8 mouse cellular contexts compared by ENCODE assay signal in the genomic region with DNA sequence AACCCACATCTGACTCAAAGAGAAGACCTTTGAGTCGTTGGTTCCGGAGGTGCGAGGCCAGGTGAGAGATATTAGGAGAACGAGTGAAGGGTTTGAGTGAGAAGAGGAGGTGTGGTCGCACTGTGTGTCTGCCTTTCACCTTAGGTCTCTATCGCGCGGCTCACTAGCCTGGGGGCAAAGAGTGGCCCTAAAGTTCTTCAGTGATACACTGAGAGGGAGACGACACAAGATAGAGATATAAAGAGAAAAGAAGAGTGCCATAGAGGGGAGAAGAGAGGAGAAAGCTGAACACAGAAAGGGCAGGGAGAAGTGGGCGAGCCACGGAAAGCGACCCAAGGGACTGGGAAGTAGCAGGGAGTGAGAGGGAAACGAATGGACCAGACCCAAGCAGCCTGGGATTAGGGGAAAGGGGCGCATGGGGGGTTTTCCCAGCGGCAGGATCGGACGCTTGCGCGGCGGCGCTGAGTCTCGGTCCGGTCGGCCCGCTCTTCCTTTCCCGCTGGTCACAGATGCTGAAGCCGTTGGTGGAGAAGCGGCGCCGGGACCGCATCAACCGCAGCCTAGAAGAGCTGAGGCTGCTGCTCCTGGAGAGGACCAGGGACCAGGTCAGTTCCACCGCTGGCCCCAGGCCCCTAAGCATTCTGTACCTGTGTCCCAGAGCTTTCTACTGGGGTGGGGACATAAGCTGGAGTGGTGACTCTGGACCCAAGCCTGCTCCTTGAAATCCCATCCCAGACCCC. TPM values are rescaled to one million over a fixed set of nuclear protein-coding genes. Genes with fewer than 3 reads are reported as not detected.
DNase-seq lines count a peak whose midpoint lies in the region; ATAC-seq and TF ChIP-seq lines count a peak whose summit lies in the region.

No protein-coding gene starts in this region.

- H3K9me3 ChIP-seq in forebrain, embryonic 14.5 days (replicated peaks; ENCODE audit: control insufficient read depth, low read length): no peaks in the 10 kb centered on the region
- H3K9me3 ChIP-seq in kidney, postnatal 0 days (replicated peaks; ENCODE audit: low read length): no peaks in the 10 kb centered on the region
- no peaks in the 10 kb centered on the region for H3K9me3 ChIP-seq in midbrain, embryonic 15.5 days

- ATAC-seq in forebrain, embryonic 14.5 days: no peak
- ATAC-seq in kidney, postnatal 0 days (replicated peaks; ENCODE audit: low FRiP score, low read depth): no peak
- ATAC-seq in midbrain, embryonic 15.5 days (replicated peaks): no peak
- no peak for ATAC-seq in monocyte, adult 5-6 weeks (replicated peaks; ENCODE audit: insufficient number of reproducible peaks, low FRiP score, low TSS enrichment, poor library complexity, severe bottlenecking)

- DNase-seq in kidney, adult 18-20 months: peak; percentile 45
- DNase-seq in kidney, adult 8-10 months: no peak
- DNase-seq in R1 (ENCODE audit: low read depth, low spot score): peak; percentile 25
- DNase-seq in forebrain, embryonic 14.5 days (ENCODE audit: low spot score): no peak
- DNase-seq in kidney, postnatal 0 days (ENCODE audit: low spot score): no peak
- DNase-seq in layer of hippocampus, adult 8-10 months (ENCODE audit: low spot score in 2 of 2): no peak

- H3K9ac ChIP-seq in forebrain, embryonic 14.5 days (ENCODE audit: low read length): peak overlapping the region; percentile 72
- peak overlapping the region; percentile 67; the same call in 1 of the 2 replicates for H3K9ac ChIP-seq in kidney, postnatal 0 days (ENCODE audit: low read depth, low read length)
- peak overlapping the region; percentile 60 for H3K9ac ChIP-seq in midbrain, embryonic 15.5 days

- peaks cover 6% of the 10 kb centered on the region; the same call in 1 of the 2 replicates for H3K27me3 ChIP-seq in forebrain, embryonic 14.5 days (replicated peaks; ENCODE audit: control insufficient read depth, insufficient read depth, low read length)
- no peaks in the 10 kb centered on the region for H3K27me3 ChIP-seq in kidney, postnatal 0 days (ENCODE audit: insufficient read depth, low read length)
- H3K27me3 ChIP-seq in midbrain, embryonic 15.5 days (replicated peaks): peaks cover 11% of the 10 kb centered on the region

- peaks cover 15% of the 10 kb centered on the region; the same call in 1 of the 2 replicates for H3K4me1 ChIP-seq in forebrain, embryonic 14.5 days (ENCODE audit: control insufficient read depth, insufficient read depth, low read length)
- H3K4me1 ChIP-seq in kidney, postnatal 0 days (replicated peaks; ENCODE audit: insufficient read depth, low read length): peaks cover 12% of the 10 kb centered on the region
- peaks cover 59% of the 10 kb centered on the region for H3K4me1 ChIP-seq in midbrain, embryonic 15.5 days

- peak overlapping the region; percentile 77 for H3K4me3 ChIP-seq in forebrain, embryonic 14.5 days (ENCODE audit: low read depth, low read length)
- peak overlapping the region; percentile 66 for H3K4me3 ChIP-seq in kidney, postnatal 0 days (replicated peaks; ENCODE audit: low read depth, low read length)
- H3K4me3 ChIP-seq in midbrain, embryonic 15.5 days: peak overlapping the region; percentile 67

- WGBS in forebrain, embryonic 14.5 days: under 1% methylated on average over 33 of the region's 33 CpGs
- WGBS in kidney, postnatal 0 days: under 1% methylated on average over 31 of the region's 33 CpGs
- WGBS in midbrain, embryonic 15.5 days: under 1% methylated on average over 33 of the region's 33 CpGs

- no peak for TF ChIP-seq CTCF in kidney, postnatal 0 days (IDR thresholded peaks at IDR 0.05; ENCODE audit: low read depth)

- H3K36me3 ChIP-seq in forebrain, embryonic 14.5 days (ENCODE audit: control insufficient read depth, insufficient read depth, low read length): no peaks in the 10 kb centered on the region
- no peaks in the 10 kb centered on the region for H3K36me3 ChIP-seq in kidney, postnatal 0 days (ENCODE audit: insufficient read depth, low read length)
- no peaks in the 10 kb centered on the region for H3K36me3 ChIP-seq in midbrain, embryonic 15.5 days (replicated peaks)

- peak overlapping the region; percentile 94 for H3K4me2 ChIP-seq in forebrain, embryonic 14.5 days (ENCODE audit: low read length)
- H3K4me2 ChIP-seq in kidney, postnatal 0 days (ENCODE audit: low read length): peak overlapping the region; percentile 92
- H3K4me2 ChIP-seq in midbrain, embryonic 15.5 days: peak overlapping the region; percentile 88

- H3K27ac ChIP-seq in forebrain, embryonic 14.5 days (ENCODE audit: low read depth, low read length): no peak overlapping the region
- H3K27ac ChIP-seq in kidney, postnatal 0 days: peak overlapping the region; percentile 83; the same call in 1 of the 2 replicates
- H3K27ac ChIP-seq in midbrain, embryonic 15.5 days: no peak overlapping the region

RNA-seq across cellular contexts. Expression of gene Hes7, which starts 1.0 kb away (rescaled TPM):
- 0.23 and 0.24 TPM in 2 replicates for polyA plus RNA-seq in forebrain, embryonic 14.5 days (2014; fragmentation: Nextera tagmentation; extraction: Ambion mirVana)
- 0.42 and 0.50 TPM in 2 replicates for polyA plus RNA-seq in kidney, postnatal 0 days (2015; fragmentation: Nextera tagmentation; extraction: Ambion mirVana)
- polyA plus RNA-seq in midbrain, embryonic 15.5 days (2015; fragmentation: Nextera tagmentation; extraction: Ambion mirVana): 0.86 and 0.89 TPM in 2 replicates
- total RNA-seq in monocyte, adult 5-6 weeks (2017): 0.49 TPM in 1 of 3 replicates, not detected in the others
- 1 to 10 TPM in 3 of 4 experiments, under 1 TPM in 1; 0.97 to 1.8 (median 1.2) TPM for total RNA-seq in layer of hippocampus, adult 8-10 months (2022)

RNA-seq across cellular contexts. Expression of gene 9130213A22Rik, which starts 1.2 kb away (rescaled TPM):
- polyA plus RNA-seq in forebrain, embryonic 14.5 days (2014; fragmentation: Nextera tagmentation; extraction: Ambion mirVana): 0.14 TPM in 2 replicates
- 0.25 and 0.31 TPM in 2 replicates for polyA plus RNA-seq in kidney, postnatal 0 days (2015; fragmentation: Nextera tagmentation; extraction: Ambion mirVana)
- polyA plus RNA-seq in midbrain, embryonic 15.5 days (2015; fragmentation: Nextera tagmentation; extraction: Ambion mirVana): 0.24 and 0.27 TPM in 2 replicates
- not detected in 3 replicates for total RNA-seq in monocyte, adult 5-6 weeks (2017)
- total RNA-seq in layer of hippocampus, adult 8-10 months (2022): 1 to 10 TPM; 1.4 to 1.7 (median 1.5) TPM

RNA-seq across cellular contexts. Expression of gene Aloxe3, which starts 4.5 kb away (rescaled TPM):
- polyA plus RNA-seq in forebrain, embryonic 14.5 days (2014; fragmentation: Nextera tagmentation; extraction: Ambion mirVana): 0.94 and 2.1 TPM in 2 replicates
- polyA plus RNA-seq in kidney, postnatal 0 days (2015; fragmentation: Nextera tagmentation; extraction: Ambion mirVana): 0.54 and 0.69 TPM in 2 replicates
- 6.3 and 8.0 TPM in 2 replicates for polyA plus RNA-seq in midbrain, embryonic 15.5 days (2015; fragmentation: Nextera tagmentation; extraction: Ambion mirVana)
- total RNA-seq in monocyte, adult 5-6 weeks (2017): 0.32 to 0.57 TPM in 2 of 3 replicates, not detected in the other
- total RNA-seq in layer of hippocampus, adult 8-10 months (2022): 10 to 100 TPM in 2 of 4 experiments, 1 to 10 TPM in 2; 8.8 to 14.4 (median 10.1) TPM

RNA-seq across cellular contexts. Expression of gene Per1, which starts 26.2 kb away (rescaled TPM):
- polyA plus RNA-seq in forebrain, embryonic 14.5 days (2014; fragmentation: Nextera tagmentation; extraction: Ambion mirVana): 6.8 and 11.6 TPM in 2 replicates
- 7.4 and 9.9 TPM in 2 replicates for polyA plus RNA-seq in kidney, postnatal 0 days (2015; fragmentation: Nextera tagmentation; extraction: Ambion mirVana)
- polyA plus RNA-seq in midbrain, embryonic 15.5 days (2015; fragmentation: Nextera tagmentation; extraction: Ambion mirVana): 11.3 and 12.3 TPM in 2 replicates
- total RNA-seq in monocyte, adult 5-6 weeks (2017): 44.9 to 89.7 TPM (median 81.1 TPM) in 3 replicates
- 100 to 1,000 TPM in 2 of 4 experiments, 10 to 100 TPM in 2; 91.2 to 107 (median 97.7) TPM for total RNA-seq in layer of hippocampus, adult 8-10 months (2022)

RNA-seq across cellular contexts. Expression of gene Vamp2, which starts 32.9 kb away (rescaled TPM):
- 124 and 188 TPM in 2 replicates for polyA plus RNA-seq in forebrain, embryonic 14.5 days (2014; fragmentation: Nextera tagmentation; extraction: Ambion mirVana)
- 66.7 and 67.7 TPM in 2 replicates for polyA plus RNA-seq in kidney, postnatal 0 days (2015; fragmentation: Nextera tagmentation; extraction: Ambion mirVana)
- polyA plus RNA-seq in midbrain, embryonic 15.5 days (2015; fragmentation: Nextera tagmentation; extraction: Ambion mirVana): 319 and 333 TPM in 2 replicates
- 13.1 to 89.9 TPM (median 23.6 TPM) in 3 replicates for total RNA-seq in monocyte, adult 5-6 weeks (2017)
- 100 to 1,000 TPM; 926 to 962 (median 934) TPM for total RNA-seq in layer of hippocampus, adult 8-10 months (2022)

Comparison
In these comparisons a context has a peak if more than half of its experiments do, and no peak if none do; other contexts are left out.
1. DNase-seq: peak in kidney, adult 18-20 months (single experiment) and R1 (single experiment); none in kidney, adult 8-10 months (0 of 2), forebrain, embryonic 14.5 days (single experiment), kidney, postnatal 0 days (single experiment) and layer of hippocampus, adult 8-10 months (0 of 2).
2. Peak in every context shown above with its lines, with median percentiles within 50 percentile points of each other: H3K4me2 ChIP-seq, H3K4me3 ChIP-seq and H3K9ac ChIP-seq.